Mouse (Mus musculus) thymus, adult 2 months (tissue): ENCODE measurements around the gene Tspan4.

Source experiments
- CTCF ChIP-seq: fragments of 200-500 bp; IDR thresholded peaks from 2 replicates; pipeline ENCODE4 v1.5.1; 2012; ENCODE audit warnings: mild to moderate bottlenecking, control low read depth, low read length, moderate library complexity, borderline replicate concordance; ENCODE audit not compliant: control insufficient read depth, poor library complexity, insufficient read depth; ENCODE audit errors: extremely low read depth
- POLR2A ChIP-seq: fragments of 200-500 bp; IDR thresholded peaks from 2 replicates; pipeline ENCODE4 v1.6.1; 2012; ENCODE audit warnings: mild to moderate bottlenecking, low read length, control low read depth, moderate library complexity; ENCODE audit not compliant: control insufficient read depth, poor library complexity, insufficient read depth; ENCODE audit errors: extremely low read depth

DNA sequence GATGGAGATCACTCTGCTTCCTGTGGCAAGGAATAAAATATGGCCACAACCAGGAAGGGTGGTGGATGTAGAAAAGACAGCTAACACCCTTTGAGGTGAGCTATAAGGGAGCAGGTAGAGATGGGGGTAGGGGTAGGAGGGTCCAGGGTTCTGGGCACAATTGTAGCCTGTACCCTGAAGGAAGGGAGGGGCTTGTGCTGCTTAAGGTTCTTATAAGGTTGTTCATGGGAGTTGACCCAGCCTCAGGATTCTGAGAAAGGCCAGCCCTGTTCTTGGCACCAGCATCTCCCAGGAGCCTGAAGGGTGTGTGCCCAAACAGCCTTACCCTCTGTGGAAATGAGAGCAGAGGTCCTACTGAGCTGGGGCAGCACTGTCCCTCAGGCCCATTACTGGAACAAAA lies 23.1 kb upstream of the Tspan4 start:
- TF ChIP-seq POLR2A = no peak
- no peak for TF ChIP-seq CTCF
